Mouse (Mus musculus) forebrain, postnatal 0 days (tissue): ENCODE measurements at regions not wholly inside any gene's neighbourhood (a gene's known extent, or its start where the extent isn't known, plus 50 kb on each side); places are given as distances from the start of the nearest gene placed in this dataset.

Experiments
- ATAC-seq: fragments of 200-750 bp; cut with Nextera tagmentation; 2 replicates; pipeline ENCODE4 v1.8.0; 2017; ENCODE audit warnings: mild to moderate bottlenecking, moderate library complexity
- DNase-seq: peaks from one replicate; pipeline ENCODE4 v3.0.0-alpha.2; 2015
- H3K27ac ChIP-seq: fragments of 300-500 bp; sonication (generic); 2 replicates; pipeline ENCODE4 v1.5.1; 2014; ENCODE audit warnings: low read depth, mild to moderate bottlenecking, antibody characterized with exemption, low read length, moderate library complexity, mixed read lengths
- H3K27me3 ChIP-seq: fragments of 300-500 bp; sonication (generic); 2 replicates; pipeline ENCODE4 v1.6.1; 2014; ENCODE audit warnings: mild to moderate bottlenecking, low read length, mixed read lengths; ENCODE audit not compliant: insufficient read depth
- H3K36me3 ChIP-seq: fragments of 300-500 bp; sonication (generic); 2 replicates; pipeline ENCODE4 v1.6.1; 2014; ENCODE audit warnings: mild to moderate bottlenecking, moderate library complexity; ENCODE audit not compliant: insufficient read depth
- H3K4me1 ChIP-seq: fragments of 300-500 bp; sonication (generic); 2 replicates; pipeline ENCODE4 v1.6.1; 2014; ENCODE audit warnings: antibody characterized with exemption; ENCODE audit not compliant: insufficient read depth
- H3K4me2 ChIP-seq: fragments of 300-500 bp; sonication (generic); 2 replicates; pipeline ENCODE4 v1.6.1; 2014; ENCODE audit warnings: low read depth, mild to moderate bottlenecking, moderate library complexity
- H3K4me3 ChIP-seq: fragments of 300-500 bp; sonication (generic); 2 replicates; pipeline ENCODE4 v1.5.1; 2014; ENCODE audit warnings: low read depth, low read length, mixed read lengths
- H3K9ac ChIP-seq: fragments of 300-500 bp; sonication (generic); 2 replicates; pipeline ENCODE4 v1.6.1; 2014; ENCODE audit warnings: mild to moderate bottlenecking
- H3K9me3 ChIP-seq: fragments of 300-500 bp; sonication (generic); 2 replicates; pipeline ENCODE4 v1.6.1; 2016; ENCODE audit warnings: low read length
- CTCF ChIP-seq: sonication (generic); IDR thresholded peaks from 2 replicates; pipeline ENCODE4 v1.5.1; 2016; ENCODE audit warnings: antibody characterized with exemption, control low read depth, low read depth
- WGBS: fragments of 180-500 bp; shearing (Covaris S2); extraction: QIAGEN DNeasy Blood & Tissue Kit; methylation state at CpG from one replicate; pipeline ENCODE4 v1.1.7; 2014; 5-methylcytosine and 5-hydroxymethylcytosine counted together

DNA sequence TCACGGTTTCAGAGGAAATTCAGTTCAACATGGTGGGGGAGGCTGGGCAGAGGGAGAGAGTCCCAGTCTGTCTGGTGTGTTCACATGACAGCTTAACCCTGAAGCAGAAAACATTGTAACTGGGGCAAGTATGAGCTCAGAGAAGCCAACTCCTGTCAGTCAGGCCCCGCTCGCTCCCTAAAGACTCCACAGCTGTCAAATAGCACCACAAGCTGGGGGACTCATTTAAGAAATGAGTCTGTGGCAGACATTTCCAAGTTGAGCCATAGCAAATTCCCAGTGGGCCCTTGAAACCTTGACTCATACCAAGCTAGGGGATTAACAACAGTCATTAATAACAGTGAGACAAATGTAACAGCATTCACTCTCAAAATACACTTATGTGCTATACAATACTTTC is 160.4 kb downstream of the Tomm20 start:
- no peaks in the 10 kb centered on the region for H3K27me3 ChIP-seq
- no peak overlapping the region for H3K4me3 ChIP-seq
- no peak for ATAC-seq
- peaks cover 3% of the 10 kb centered on the region; the same call in 1 of the 2 replicates for H3K9me3 ChIP-seq
- H3K4me1 ChIP-seq: no peaks in the 10 kb centered on the region
- H3K36me3 ChIP-seq: no peaks in the 10 kb centered on the region
- DNase-seq: no peak
- no peak overlapping the region for H3K9ac ChIP-seq
- H3K4me2 ChIP-seq: no peak overlapping the region
- WGBS: 80% methylated on average over 3 of the region's 3 CpGs
- no peak overlapping the region for H3K27ac ChIP-seq
- TF ChIP-seq CTCF: no peak

DNA sequence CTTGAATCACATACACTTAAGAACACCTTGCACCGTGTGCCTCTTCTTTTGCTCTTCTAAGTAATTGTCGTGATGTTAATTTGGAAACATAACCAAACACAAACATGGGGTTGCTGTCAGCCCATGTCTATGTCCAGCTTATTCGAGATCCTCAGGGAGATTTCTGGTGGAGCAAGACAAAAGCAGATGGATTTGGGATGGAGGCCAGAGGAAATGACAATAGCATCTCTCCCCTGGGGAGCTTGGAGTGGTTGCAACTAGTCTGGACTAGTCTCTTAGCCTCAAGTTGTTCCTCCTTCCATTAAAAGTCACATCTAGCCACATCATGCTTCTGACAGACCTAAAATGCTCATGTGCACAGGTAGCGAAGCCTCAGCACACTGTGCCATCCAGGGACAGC is 161.0 kb downstream of the Tomm20 start:
- H3K27me3 ChIP-seq: no peaks in the 10 kb centered on the region
- no peak for ATAC-seq
- 83% methylated on average over 4 of the region's 4 CpGs for WGBS

DNA sequence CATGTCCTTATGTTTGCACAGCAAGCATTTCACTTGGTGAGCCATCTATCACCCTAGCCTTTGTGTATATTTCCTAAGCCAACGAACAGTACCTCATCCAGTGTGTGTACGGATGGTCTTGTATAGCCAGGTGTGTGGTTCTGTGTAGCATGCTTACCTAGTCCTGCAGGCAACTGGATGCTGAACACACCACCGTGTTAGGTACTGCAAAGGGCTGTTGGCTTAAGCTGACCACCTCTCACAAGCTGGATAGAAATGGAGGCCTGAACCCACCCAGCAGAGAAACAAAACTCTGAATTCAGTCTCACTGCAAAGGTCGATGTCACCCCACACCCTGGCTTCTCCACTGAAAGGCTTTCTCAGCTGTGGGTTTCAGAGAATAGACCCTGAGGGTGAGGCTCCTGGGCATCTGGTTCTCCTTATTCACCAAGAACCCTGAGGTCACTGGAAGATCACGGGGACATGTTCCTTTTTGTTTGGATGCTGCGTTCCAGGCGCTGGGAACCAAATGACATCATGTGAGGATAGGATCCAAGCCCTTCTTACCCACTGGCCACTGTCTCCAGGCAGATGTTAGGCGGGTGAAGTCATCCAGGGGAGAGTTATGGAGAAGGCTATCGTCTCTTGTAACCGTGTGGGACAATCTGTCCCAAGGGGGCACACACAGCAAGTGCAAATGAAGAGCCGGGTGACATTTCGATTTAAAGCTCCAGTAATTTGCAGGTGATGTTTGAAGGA is 161.8 kb downstream of the Tomm20 start:
- DNase-seq (no peak), ATAC-seq (no peak)
- no peaks in the 10 kb centered on the region for H3K36me3 ChIP-seq
- no peak overlapping the region for H3K4me3 ChIP-seq
- H3K4me2 ChIP-seq: no peak overlapping the region
- H3K9ac ChIP-seq: no peak overlapping the region
- H3K9me3 ChIP-seq: peaks cover 3% of the 10 kb centered on the region; the same call in 1 of the 2 replicates
- WGBS: 83% methylated on average over 12 of the region's 12 CpGs
- no peaks in the 10 kb centered on the region for H3K27me3 ChIP-seq
- H3K27ac ChIP-seq: no peak overlapping the region
- no peak for TF ChIP-seq CTCF
- no peaks in the 10 kb centered on the region for H3K4me1 ChIP-seq

More for the DNA sequence above, 161.0 kb downstream of the Tomm20 start:
- Histone ChIP-seq H3K9me3 (peaks cover 3% of the 10 kb centered on the region; the same call in 1 of the 2 replicates), H3K36me3 (no peaks in the 10 kb centered on the region), H3K4me1 (no peaks in the 10 kb centered on the region), H3K4me3 (no peak overlapping the region), H3K4me2 (no peak overlapping the region), H3K27ac (no peak overlapping the region), H3K9ac (no peak overlapping the region)
- no peak for DNase-seq
- no peak for TF ChIP-seq CTCF

DNA sequence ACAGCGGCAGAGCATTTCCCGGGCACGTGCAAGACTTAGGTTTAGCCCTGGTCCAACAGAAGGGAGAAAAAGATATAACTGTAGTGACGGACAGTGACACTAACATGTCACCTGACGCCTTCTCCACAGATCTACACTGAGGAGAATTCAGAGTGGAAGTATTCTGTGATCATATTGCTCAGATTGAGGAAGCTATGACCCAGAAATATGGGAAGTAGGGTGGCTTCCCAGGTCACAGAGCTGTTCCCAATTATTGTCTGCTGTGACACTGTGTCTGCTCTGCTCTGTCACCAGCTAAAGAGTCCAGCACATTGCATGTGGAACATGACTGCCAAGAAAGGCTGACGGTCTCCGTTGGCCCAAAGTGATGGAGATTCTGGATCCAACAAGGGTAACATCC is 167.0 kb downstream of the Tomm20 start:
- Histone ChIP-seq H3K4me2 (no peak overlapping the region), H3K36me3 (no peaks in the 10 kb centered on the region), H3K4me3 (no peak overlapping the region), H3K27ac (no peak overlapping the region), H3K4me1 (no peaks in the 10 kb centered on the region), H3K9ac (no peak overlapping the region), H3K9me3 (no peaks in the 10 kb centered on the region), H3K27me3 (no peaks in the 10 kb centered on the region)
- no peak for ATAC-seq
- TF ChIP-seq CTCF: no peak
- WGBS: 85% methylated on average over 7 of the region's 7 CpGs
- no peak for DNase-seq

DNA sequence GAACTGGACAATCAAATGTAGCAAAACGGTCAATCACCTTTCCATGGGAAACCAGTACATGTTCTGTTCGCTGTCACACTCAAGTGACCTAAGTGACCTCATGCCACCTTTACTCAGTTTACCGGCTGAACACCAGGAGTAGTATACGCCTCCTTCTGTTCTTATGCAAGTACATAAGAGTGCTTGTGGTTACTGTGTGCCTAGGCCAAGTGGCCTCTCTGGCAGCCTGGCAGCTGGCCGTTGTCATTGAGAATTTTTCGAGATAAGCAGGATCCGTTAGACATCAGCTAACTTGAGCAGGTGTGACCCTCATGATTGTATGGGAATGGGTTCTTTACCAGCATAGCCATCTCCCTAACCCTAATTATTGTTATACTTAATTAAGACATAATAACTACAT is 167.5 kb downstream of the Tomm20 start:
- H3K27ac ChIP-seq: no peak overlapping the region
- no peak overlapping the region for H3K9ac ChIP-seq
- TF ChIP-seq CTCF: no peak
- 95% methylated on average over 7 of the region's 7 CpGs for WGBS
- no peaks in the 10 kb centered on the region for H3K4me1 ChIP-seq
- H3K4me2 ChIP-seq: no peak overlapping the region
- H3K9me3 ChIP-seq: no peaks in the 10 kb centered on the region
- ATAC-seq: no peak
- H3K36me3 ChIP-seq: no peaks in the 10 kb centered on the region
- H3K27me3 ChIP-seq: no peaks in the 10 kb centered on the region
- DNase-seq: no peak
- H3K4me3 ChIP-seq: no peak overlapping the region

DNA sequence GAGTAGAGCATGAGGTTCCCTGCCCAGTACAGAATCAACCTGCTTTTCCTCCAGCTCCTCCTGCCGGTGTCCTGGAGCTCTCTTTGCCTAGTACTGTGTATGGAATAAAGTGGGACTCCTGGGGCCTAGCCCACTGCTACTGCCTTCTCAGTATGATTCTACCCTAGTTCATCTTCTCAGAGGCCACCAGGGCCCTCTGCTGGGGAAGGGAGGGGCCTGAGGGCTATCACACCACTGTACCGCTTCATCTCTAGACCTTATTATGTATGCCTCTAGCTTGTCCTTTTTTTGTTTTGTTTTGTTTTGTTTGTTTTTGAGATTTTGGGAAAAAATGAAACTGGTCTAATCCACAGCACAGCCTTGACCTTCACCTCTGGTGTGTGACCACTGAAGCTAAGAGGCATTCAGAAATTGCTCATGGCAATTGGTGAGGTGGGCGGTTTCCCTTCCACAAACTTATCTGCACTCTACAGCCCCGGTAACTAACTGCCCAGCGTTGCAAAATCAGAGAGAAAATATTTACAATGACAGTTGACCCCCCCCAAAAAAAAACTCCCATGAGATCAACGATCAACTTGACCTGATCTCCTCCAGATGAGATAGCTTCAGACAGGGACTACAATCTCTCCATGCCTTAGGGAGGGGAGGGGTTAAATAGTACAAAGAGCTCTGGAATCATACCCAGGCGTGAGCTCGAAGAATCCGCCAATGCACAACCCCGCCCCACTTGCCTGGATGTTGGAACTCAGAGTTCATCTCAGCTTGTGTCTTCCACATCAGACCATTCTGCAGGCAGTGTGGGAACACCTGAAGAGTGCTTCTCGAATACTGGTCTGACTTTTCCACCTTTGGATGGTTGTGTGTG is 168.8 kb downstream of the Tomm20 start:
- Histone ChIP-seq H3K9me3 (no peaks in the 10 kb centered on the region), H3K27ac (no peak overlapping the region), H3K4me3 (no peak overlapping the region), H3K36me3 (no peaks in the 10 kb centered on the region), H3K4me2 (no peak overlapping the region), H3K27me3 (no peaks in the 10 kb centered on the region), H3K4me1 (no peaks in the 10 kb centered on the region), H3K9ac (no peak overlapping the region)
- WGBS: 89% methylated on average over 11 of the region's 11 CpGs
- ATAC-seq (no peak), DNase-seq (no peak)
- TF ChIP-seq CTCF: no peak

DNA sequence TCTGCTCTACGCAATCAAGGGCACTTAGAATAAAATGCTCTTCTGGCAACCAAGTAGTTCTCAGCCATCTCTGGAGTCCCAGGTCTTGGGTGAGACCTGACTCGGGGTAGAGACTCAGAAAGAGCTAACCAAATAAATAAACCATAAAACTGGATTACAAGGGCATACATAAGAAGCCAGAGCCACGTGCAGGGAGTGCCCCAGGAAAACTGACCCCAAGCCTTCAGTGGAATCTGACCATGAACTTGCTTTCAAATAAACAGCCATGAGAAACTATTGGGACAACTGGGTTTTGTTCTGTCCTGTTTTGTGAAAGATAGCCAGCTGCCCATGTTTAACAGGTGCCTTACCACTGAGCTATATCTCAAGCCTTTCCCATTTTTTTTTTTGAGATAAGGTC is 170.3 kb downstream of the Tomm20 start:
- no peaks in the 10 kb centered on the region for H3K27me3 ChIP-seq
- H3K9me3 ChIP-seq: no peaks in the 10 kb centered on the region
- H3K27ac ChIP-seq: no peak overlapping the region
- H3K4me1 ChIP-seq: no peaks in the 10 kb centered on the region
- no peak for TF ChIP-seq CTCF
- WGBS: 86% methylated on average over 3 of the region's 3 CpGs
- H3K4me2 ChIP-seq: no peak overlapping the region
- no peak overlapping the region for H3K4me3 ChIP-seq
- no peaks in the 10 kb centered on the region for H3K36me3 ChIP-seq
- no peak for ATAC-seq
- no peak overlapping the region for H3K9ac ChIP-seq
- no peak for DNase-seq
